Mouse (Mus musculus) cerebellum, adult 2 months (tissue): ENCODE results near the gene Clip1.

Experiments used
- CTCF ChIP-seq: fragments of 200-500 bp; IDR thresholded peaks from 2 replicates; pipeline ENCODE4 v1.5.1; 2011; ENCODE audit warnings: low read depth, mild to moderate bottlenecking, control low read depth, low read length, moderate library complexity, borderline replicate concordance; ENCODE audit not compliant: insufficient read depth
- POLR2A ChIP-seq: fragments of 200-500 bp; IDR thresholded peaks from 2 replicates; pipeline ENCODE4 v1.6.1; 2011; ENCODE audit warnings: low read length, control low read depth, borderline replicate concordance; ENCODE audit not compliant: insufficient read depth

GRCm38 (mm10) chr5:123654937-123655336 is 29.5 kb downstream of the Clip1 start:
- TF ChIP-seq CTCF (no peak), POLR2A (no peak)
